Mouse (Mus musculus): ENCODE data around the gene Pde9a. TPM values are rescaled to one million over a fixed set of nuclear protein-coding genes. Genes with fewer than 3 reads are reported as not detected.
A peak's percentile ranks its signal among the peaks of the same experiment; 100 is the strongest.

The Pde9a gene
- polyA plus RNA-seq, 1 experiment: 74.3 TPM

DNA sequence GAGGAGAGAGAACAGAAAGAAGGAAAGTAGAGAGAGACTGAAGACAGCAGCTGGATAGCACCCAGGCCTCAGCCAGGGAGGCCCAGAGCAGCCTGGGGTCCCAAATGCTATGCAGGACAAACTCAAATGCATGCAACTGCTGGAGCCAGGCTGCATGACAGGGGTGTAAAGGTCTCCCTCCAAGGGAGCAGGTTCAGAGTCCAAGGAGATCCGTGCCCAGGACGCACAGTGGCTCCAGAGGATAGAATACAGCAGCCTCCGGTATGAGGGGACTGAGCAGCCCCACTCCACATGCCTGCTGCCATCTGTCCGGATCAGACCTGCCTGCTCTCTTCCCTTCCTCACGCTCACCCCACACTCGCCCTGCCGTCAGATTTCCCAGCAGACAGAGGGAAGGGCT is 120.3 kb downstream of the Pde9a start:
- Histone ChIP-seq H3K27ac (ENCODE audit: insufficient read depth, low read depth, low read length) (peak overlapping the region; percentile 77), H3K4me1 (ENCODE audit: control insufficient read depth, insufficient read depth, low read length) (peaks cover 29% of the 10 kb centered on the region), H3K36me3 (ENCODE audit: control insufficient read depth, insufficient read depth, low read length) (no peaks in the 10 kb centered on the region), H3K4me3 (ENCODE audit: insufficient read depth, low read depth, low read length) (no peak overlapping the region), H3K27me3 (replicated peaks; ENCODE audit: control insufficient read depth, insufficient read depth, low read length) (no peaks in the 10 kb centered on the region)
- TF ChIP-seq POLR2A (IDR thresholded peaks at IDR 0.05; ENCODE audit: low read depth, low read length): no peak
- TF ChIP-seq CTCF (conservative IDR thresholded peaks at IDR 0.05; ENCODE audit: insufficient read depth, insufficient read length, low read depth, low read length): no peak
- peak; percentile 88 for DNase-seq
- 47% methylated on average over 7 of the region's 7 CpGs for WGBS

DNA sequence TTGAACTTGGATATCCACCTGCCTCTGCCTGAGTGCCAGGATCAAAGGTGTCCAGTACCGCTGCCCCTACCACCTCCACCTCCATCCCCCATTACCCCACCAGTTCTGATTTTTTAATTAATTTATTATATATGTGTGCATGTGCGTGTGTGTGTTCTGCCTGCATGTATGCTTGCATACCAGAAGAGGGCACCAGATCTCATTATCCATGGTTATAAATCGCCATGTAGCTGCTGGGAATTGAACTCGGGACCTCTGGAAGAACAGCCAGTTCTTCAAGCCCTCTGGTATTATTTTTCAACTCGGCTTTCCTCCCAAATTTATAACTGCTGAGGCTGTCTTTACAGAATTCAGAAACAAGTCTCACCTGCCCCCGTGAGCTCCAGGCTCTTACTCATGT is 124.9 kb downstream of the Pde9a start:
- H3K27ac ChIP-seq (ENCODE audit: insufficient read depth, low read depth, low read length): no peak overlapping the region
- no peaks in the 10 kb centered on the region for H3K27me3 ChIP-seq (replicated peaks; ENCODE audit: control insufficient read depth, insufficient read depth, low read length)
- no peaks in the 10 kb centered on the region for H3K36me3 ChIP-seq (ENCODE audit: control insufficient read depth, insufficient read depth, low read length)
- no peak for TF ChIP-seq POLR2A (IDR thresholded peaks at IDR 0.05; ENCODE audit: low read depth, low read length)
- TF ChIP-seq CTCF (conservative IDR thresholded peaks at IDR 0.05; ENCODE audit: insufficient read depth, insufficient read length, low read depth, low read length): no peak
- peak overlapping the region; percentile 1; the same call in 1 of the 2 replicates for H3K4me3 ChIP-seq (ENCODE audit: insufficient read depth, low read depth, low read length)
- peaks cover 12% of the 10 kb centered on the region; the same call in 1 of the 2 replicates for H3K4me1 ChIP-seq (ENCODE audit: control insufficient read depth, insufficient read depth, low read length)
- 95% methylated on average over 6 of the region's 6 CpGs for WGBS
- DNase-seq: no peak

DNA sequence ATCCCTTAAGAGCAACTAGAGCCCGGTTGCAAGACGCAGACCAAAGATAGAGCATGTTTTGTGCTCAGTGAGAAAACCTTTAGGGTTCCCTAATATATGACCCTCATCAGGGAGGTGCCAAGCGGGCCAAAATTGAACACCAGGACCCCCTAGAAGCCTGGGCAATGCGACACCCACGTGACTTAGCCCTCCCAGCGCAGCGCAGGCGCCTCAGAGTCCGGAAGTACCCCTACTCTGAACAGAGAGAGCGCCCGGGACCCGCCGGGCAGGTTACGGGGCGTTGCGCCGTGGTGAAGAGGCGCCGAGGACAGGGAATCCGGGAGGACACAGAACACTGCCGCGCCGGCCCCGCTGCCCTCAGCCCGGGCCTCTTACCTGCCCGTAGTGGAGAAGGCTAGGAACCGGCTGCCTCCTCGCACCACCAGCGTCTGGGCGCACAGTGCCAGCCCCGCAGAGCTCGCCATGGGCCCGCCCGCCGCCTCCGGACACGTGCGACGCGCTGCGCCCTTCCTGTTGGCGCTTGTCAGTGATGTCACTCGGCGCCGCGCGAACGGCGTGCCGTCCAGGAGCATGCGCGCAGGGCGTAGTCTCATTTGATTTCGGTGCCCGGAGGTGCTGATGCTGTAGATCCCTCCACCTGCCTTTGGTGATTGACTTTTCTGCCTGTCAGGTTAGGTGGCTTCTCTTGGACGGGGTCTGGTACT is 125.9 kb downstream of the Pde9a start:
- DNase-seq: peak; percentile 88
- H3K27ac ChIP-seq (ENCODE audit: insufficient read depth, low read depth, low read length): 0 out of 2 replicates have a peak overlapping the region, but pooled peaks have one; percentile 18
- peaks cover 7% of the 10 kb centered on the region; the same call in 1 of the 2 replicates for H3K4me1 ChIP-seq (ENCODE audit: control insufficient read depth, insufficient read depth, low read length)
- H3K27me3 ChIP-seq (replicated peaks; ENCODE audit: control insufficient read depth, insufficient read depth, low read length): no peaks in the 10 kb centered on the region
- no peaks in the 10 kb centered on the region for H3K36me3 ChIP-seq (ENCODE audit: control insufficient read depth, insufficient read depth, low read length)
- peak overlapping the region; percentile 86 for H3K4me3 ChIP-seq (ENCODE audit: insufficient read depth, low read depth, low read length)
- WGBS: under 1% methylated on average over 56 of the region's 56 CpGs
- TF ChIP-seq CTCF (conservative IDR thresholded peaks at IDR 0.05; ENCODE audit: insufficient read depth, insufficient read length, low read depth, low read length): 0 out of 2 replicates have a peak, but pooled peaks have one; percentile 4
- peak; percentile 61 for TF ChIP-seq POLR2A (IDR thresholded peaks at IDR 0.05; ENCODE audit: low read depth, low read length)

DNA sequence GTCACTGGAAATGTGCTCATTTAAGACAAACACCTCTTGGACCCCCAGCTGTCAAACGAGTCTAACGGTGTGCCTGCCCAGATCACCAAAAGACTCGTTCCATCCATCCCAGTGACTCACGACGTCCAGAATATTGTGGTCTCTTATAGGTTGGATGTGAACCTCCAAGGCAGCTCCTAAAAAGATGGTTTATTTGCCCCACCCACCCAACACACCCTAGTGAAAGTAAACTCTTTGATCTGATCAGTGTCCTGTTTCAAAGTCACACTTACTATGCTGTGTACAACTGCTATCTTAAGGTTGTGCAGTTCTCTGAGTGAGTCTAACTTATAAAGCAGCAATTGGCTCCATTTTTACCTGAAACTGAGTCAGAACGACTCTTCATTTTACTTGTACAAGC is 126.6 kb downstream of the Pde9a start:
- DNase-seq: no peak
- H3K27me3 ChIP-seq (replicated peaks; ENCODE audit: control insufficient read depth, insufficient read depth, low read length): no peaks in the 10 kb centered on the region
- 15% methylated on average over 6 of the region's 6 CpGs for WGBS
- no peak overlapping the region for H3K27ac ChIP-seq (ENCODE audit: insufficient read depth, low read depth, low read length)
- TF ChIP-seq CTCF (conservative IDR thresholded peaks at IDR 0.05; ENCODE audit: insufficient read depth, insufficient read length, low read depth, low read length): no peak
- no peak for TF ChIP-seq POLR2A (IDR thresholded peaks at IDR 0.05; ENCODE audit: low read depth, low read length)
- no peaks in the 10 kb centered on the region for H3K36me3 ChIP-seq (ENCODE audit: control insufficient read depth, insufficient read depth, low read length)
- H3K4me3 ChIP-seq (ENCODE audit: insufficient read depth, low read depth, low read length): peak overlapping the region; percentile 86
- H3K4me1 ChIP-seq (ENCODE audit: control insufficient read depth, insufficient read depth, low read length): 0 out of 2 replicates have a peak, but pooled peaks cover 4% of the 10 kb centered on the region

DNA sequence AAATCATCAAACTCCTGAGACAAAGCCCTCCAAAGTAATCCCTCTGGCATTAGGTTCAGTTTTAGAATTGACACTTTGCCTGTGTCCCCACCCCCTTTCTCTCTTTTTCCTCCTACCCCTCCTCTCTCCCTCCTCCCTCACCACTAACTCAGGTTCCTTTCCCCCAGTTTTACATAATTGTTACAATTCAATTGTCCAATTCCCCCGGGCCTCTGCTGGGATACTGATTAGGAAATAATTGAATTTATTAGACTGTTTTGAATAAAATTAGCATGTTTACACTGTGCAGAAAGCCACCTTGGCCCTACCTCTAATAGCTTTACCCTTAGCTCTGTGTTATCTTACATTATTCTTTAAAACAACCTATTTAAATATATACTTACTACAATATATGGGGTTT is 128.7 kb downstream of the Pde9a start:
- Histone ChIP-seq H3K4me3 (ENCODE audit: insufficient read depth, low read depth, low read length) (no peak overlapping the region), H3K27me3 (replicated peaks; ENCODE audit: control insufficient read depth, insufficient read depth, low read length) (no peaks in the 10 kb centered on the region), H3K36me3 (ENCODE audit: control insufficient read depth, insufficient read depth, low read length) (no peaks in the 10 kb centered on the region), H3K27ac (ENCODE audit: insufficient read depth, low read depth, low read length) (no peak overlapping the region), H3K4me1 (ENCODE audit: control insufficient read depth, insufficient read depth, low read length) (0 out of 2 replicates have a peak, but pooled peaks cover 4% of the 10 kb centered on the region)
- no peak for TF ChIP-seq POLR2A (IDR thresholded peaks at IDR 0.05; ENCODE audit: low read depth, low read length)
- DNase-seq: no peak
- 56% methylated on average over 1 of the region's 1 CpGs for WGBS

DNA sequence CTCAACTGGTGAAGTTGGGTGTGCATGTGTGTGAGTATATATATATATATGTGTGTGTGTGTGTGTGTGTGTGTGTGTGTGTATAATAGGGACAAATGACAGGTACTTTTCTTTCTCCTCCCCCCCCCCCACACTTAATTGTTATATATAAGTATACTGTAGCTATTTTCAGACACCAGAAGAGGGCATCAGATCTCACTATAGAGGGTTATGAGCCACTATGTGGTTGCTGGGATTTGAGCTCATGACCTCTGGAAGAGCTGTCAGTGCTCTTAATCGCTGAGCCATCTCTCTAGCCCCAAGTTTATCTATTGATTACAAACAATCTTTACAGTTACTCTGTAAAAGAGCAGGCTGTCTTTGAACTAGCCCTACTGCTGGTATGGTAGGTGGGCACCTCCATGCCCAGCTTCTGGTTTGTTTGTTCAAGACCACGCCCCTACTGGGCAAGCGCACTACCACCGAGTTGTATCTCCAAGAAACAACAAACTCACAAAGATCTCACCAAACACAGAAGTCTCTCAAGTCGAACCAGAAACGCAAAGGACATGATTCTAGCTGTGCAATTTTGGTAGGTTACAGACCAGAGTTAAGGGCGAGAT is 133.4 kb downstream of the Pde9a start:
- DNase-seq: no peak
- Histone ChIP-seq H3K36me3 (ENCODE audit: control insufficient read depth, insufficient read depth, low read length) (no peaks in the 10 kb centered on the region; the same call in 1 of the 2 replicates), H3K27ac (ENCODE audit: insufficient read depth, low read depth, low read length) (peak overlapping the region; percentile 54; the same call in 1 of the 2 replicates), H3K4me1 (ENCODE audit: control insufficient read depth, insufficient read depth, low read length) (peaks cover 5% of the 10 kb centered on the region; the same call in 1 of the 2 replicates), H3K4me3 (ENCODE audit: insufficient read depth, low read depth, low read length) (peak overlapping the region; percentile 41), H3K27me3 (replicated peaks; ENCODE audit: control insufficient read depth, insufficient read depth, low read length) (no peaks in the 10 kb centered on the region)
- 2% methylated on average over 7 of the region's 7 CpGs for WGBS
- TF ChIP-seq CTCF (conservative IDR thresholded peaks at IDR 0.05; ENCODE audit: insufficient read depth, insufficient read length, low read depth, low read length) (no peak), POLR2A (IDR thresholded peaks at IDR 0.05; ENCODE audit: low read depth, low read length) (no peak)
